Mouse (Mus musculus): ENCODE results near the gene Rhbdf2. TPM values are rescaled to one million over a fixed set of nuclear protein-coding genes. Genes with fewer than 3 reads are reported as not detected.

The Rhbdf2 gene
- polyA plus RNA-seq, 1 experiment: not detected

GRCm38 (mm10) chr11:116653234-116653633 lies 26.4 kb upstream of the Rhbdf2 start, which contains the start of gene Prcd:
Gene Prcd, plus strand, starts transcription at chr11:116653534.
- H3K4me3 ChIP-seq (ENCODE audit: insufficient read depth, low read depth, low read length): peak within 1 kb of the TSS; percentile 68
- H3K27ac ChIP-seq (ENCODE audit: insufficient read depth, low read depth, low read length): peak within 1 kb of the TSS; percentile 83
- peaks cover 73% of the 10 kb centered on the region for H3K4me1 ChIP-seq (ENCODE audit: control insufficient read depth, insufficient read depth, low read length)
- TF ChIP-seq CTCF (IDR thresholded peaks at IDR 0.05; ENCODE audit: insufficient read depth, low read depth, low read length) (no peak), POLR2A (IDR thresholded peaks at IDR 0.05; ENCODE audit: insufficient read depth, low read depth, low read length) (no peak)
- 12% methylated on average over 10 of the region's 10 CpGs for WGBS

DNA sequence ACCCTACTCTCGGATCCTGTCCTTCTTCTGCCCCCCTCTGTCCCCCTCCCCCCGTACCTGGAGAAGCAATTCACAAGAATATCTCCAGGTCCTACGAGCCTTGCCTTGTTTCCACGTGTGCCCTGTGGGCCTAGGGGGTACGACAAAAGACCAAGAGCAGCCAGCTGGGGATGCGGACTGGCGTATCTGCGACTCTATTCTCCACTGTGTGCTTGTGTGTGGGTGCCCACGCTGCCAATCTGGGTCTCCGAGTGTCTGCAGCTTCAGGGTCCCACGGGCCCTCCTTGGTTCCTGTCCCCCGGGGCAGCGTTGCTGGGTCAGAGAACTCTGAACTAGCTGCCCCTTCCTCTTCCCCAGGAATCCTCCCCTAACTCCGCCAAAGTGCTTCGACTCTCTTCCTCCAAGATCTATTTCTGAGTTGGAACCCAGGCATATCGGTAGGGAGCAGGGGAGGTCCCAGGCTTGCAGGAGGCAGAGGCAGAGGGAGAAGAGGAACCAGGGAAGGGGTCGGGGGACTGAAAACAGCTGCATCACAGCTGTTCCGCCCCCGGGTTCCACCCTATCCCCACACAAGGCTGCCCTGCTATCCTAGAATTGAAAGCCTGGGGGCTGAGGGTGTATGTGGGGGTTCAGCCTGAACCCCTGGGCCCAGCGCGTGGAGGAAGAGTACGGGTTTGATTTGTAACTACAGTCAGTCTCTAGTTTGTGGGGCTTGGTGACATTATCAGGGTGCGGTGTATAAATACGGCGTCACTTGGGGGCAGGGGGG lies 25.7 kb upstream of the Rhbdf2 start:
- Histone ChIP-seq H3K4me1 (ENCODE audit: control insufficient read depth, insufficient read depth, low read length) (peaks cover 71% of the 10 kb centered on the region), H3K27ac (ENCODE audit: insufficient read depth, low read depth, low read length) (peak overlapping the region; percentile 1), H3K4me3 (ENCODE audit: insufficient read depth, low read depth, low read length) (peak overlapping the region; percentile 68)
- TF ChIP-seq POLR2A (IDR thresholded peaks at IDR 0.05; ENCODE audit: insufficient read depth, low read depth, low read length) (no peak), CTCF (IDR thresholded peaks at IDR 0.05; ENCODE audit: insufficient read depth, low read depth, low read length) (no peak)
- 33% methylated on average over 25 of the region's 25 CpGs for WGBS

DNA sequence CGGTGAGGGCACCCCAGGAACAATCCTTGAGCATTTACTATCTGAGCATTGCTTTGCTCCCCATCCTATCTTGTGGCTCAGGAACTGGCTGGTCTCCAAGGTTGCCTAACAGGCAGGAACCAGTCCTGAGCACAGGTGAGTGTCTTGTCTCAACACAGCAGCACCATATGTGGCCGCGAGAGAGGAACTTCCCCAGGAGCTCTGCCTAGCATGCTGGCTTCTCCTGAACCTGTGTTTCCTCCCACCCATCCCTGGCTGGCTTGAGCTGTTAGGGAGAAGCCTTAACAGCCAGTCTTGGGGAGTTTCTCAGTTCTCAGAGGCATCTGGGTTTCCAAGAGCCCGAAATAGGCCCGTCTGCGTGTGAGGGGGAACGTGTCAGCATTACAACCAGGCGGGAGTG lies 24.5 kb upstream of the Rhbdf2 start:
- H3K4me3 ChIP-seq (ENCODE audit: insufficient read depth, low read depth, low read length): peak overlapping the region; percentile 68
- H3K4me1 ChIP-seq (ENCODE audit: control insufficient read depth, insufficient read depth, low read length): peaks cover 73% of the 10 kb centered on the region
- peak overlapping the region; percentile 31; the same call in 1 of the 2 replicates for H3K27ac ChIP-seq (ENCODE audit: insufficient read depth, low read depth, low read length)
- no peak for TF ChIP-seq POLR2A (IDR thresholded peaks at IDR 0.05; ENCODE audit: insufficient read depth, low read depth, low read length)
- no peak for TF ChIP-seq CTCF (IDR thresholded peaks at IDR 0.05; ENCODE audit: insufficient read depth, low read depth, low read length)
- WGBS: 44% methylated on average over 8 of the region's 8 CpGs

GRCm38 (mm10) chr11:116650811-116651210 lies 24.0 kb upstream of the Rhbdf2 start:
- Histone ChIP-seq H3K27ac (ENCODE audit: insufficient read depth, low read depth, low read length) (0 out of 2 replicates have a peak overlapping the region, but pooled peaks have one; percentile 25), H3K4me3 (ENCODE audit: insufficient read depth, low read depth, low read length) (peak overlapping the region; percentile 68; the same call in 1 of the 2 replicates), H3K4me1 (ENCODE audit: control insufficient read depth, insufficient read depth, low read length) (peaks cover 74% of the 10 kb centered on the region)
- WGBS: 71% methylated on average over 8 of the region's 8 CpGs
- TF ChIP-seq CTCF (IDR thresholded peaks at IDR 0.05; ENCODE audit: insufficient read depth, low read depth, low read length) (no peak), POLR2A (IDR thresholded peaks at IDR 0.05; ENCODE audit: insufficient read depth, low read depth, low read length) (no peak)

DNA sequence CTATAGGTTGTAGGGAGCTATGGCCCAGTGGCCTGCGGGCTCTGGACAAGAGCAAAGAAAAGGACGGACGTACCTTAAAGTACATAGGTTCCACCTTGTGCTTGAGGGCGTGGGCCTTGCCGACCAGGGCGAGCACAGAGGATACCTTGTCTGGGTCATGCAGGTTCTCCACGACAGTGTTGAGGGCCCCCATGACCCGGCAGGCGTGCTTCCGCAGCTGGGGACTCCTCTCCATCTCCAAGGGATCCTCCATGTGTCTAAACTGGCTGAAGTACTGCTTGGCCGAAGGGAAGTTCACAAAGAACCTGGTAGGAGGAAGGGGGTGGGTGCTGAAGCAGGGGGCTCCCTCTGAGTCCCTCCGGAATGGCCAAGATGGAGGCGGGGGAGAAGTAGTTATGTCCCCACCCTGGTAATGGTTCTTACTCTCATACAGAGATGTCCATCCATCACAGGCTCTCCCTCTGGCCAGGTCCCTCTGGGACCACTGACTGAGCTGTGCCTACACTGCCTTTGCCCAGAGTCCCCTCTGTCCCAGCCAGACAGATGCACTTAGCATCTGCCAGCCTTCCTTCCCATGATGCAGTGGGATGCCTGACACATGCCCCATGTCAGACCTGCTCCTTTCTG lies 23.0 kb upstream of the Rhbdf2 start:
- peaks cover 76% of the 10 kb centered on the region for H3K4me1 ChIP-seq (ENCODE audit: control insufficient read depth, insufficient read depth, low read length)
- no peak overlapping the region for H3K27ac ChIP-seq (ENCODE audit: insufficient read depth, low read depth, low read length)
- no peak for TF ChIP-seq CTCF (IDR thresholded peaks at IDR 0.05; ENCODE audit: insufficient read depth, low read depth, low read length)
- H3K4me3 ChIP-seq (ENCODE audit: insufficient read depth, low read depth, low read length): no peak overlapping the region
- 89% methylated on average over 13 of the region's 13 CpGs for WGBS

GRCm38 (mm10) chr11:116648976-116649375 lies 22.2 kb upstream of the Rhbdf2 start:
- Histone ChIP-seq H3K4me3 (ENCODE audit: insufficient read depth, low read depth, low read length) (no peak overlapping the region), H3K4me1 (ENCODE audit: control insufficient read depth, insufficient read depth, low read length) (peaks cover 76% of the 10 kb centered on the region), H3K27ac (ENCODE audit: insufficient read depth, low read depth, low read length) (no peak overlapping the region)
- TF ChIP-seq POLR2A (IDR thresholded peaks at IDR 0.05; ENCODE audit: insufficient read depth, low read depth, low read length): no peak
- no peak for TF ChIP-seq CTCF (IDR thresholded peaks at IDR 0.05; ENCODE audit: insufficient read depth, low read depth, low read length)
- 74% methylated on average over 10 of the region's 10 CpGs for WGBS

- Histone ChIP-seq H3K4me3 (ENCODE audit: insufficient read depth, low read depth, low read length) (no peak overlapping the region), H3K27ac (ENCODE audit: insufficient read depth, low read depth, low read length) (no peak overlapping the region), H3K4me1 (ENCODE audit: control insufficient read depth, insufficient read depth, low read length) (peaks cover 82% of the 10 kb centered on the region)
- WGBS: 68% methylated on average over 18 of the region's 18 CpGs
- TF ChIP-seq CTCF (IDR thresholded peaks at IDR 0.05; ENCODE audit: insufficient read depth, low read depth, low read length): no peak
- TF ChIP-seq POLR2A (IDR thresholded peaks at IDR 0.05; ENCODE audit: insufficient read depth, low read depth, low read length): no peak
Measured at GRCm38 (mm10) chr11:116648213-116648921, 21.5 kb upstream of the Rhbdf2 start.

- no peak overlapping the region for H3K4me3 ChIP-seq (ENCODE audit: insufficient read depth, low read depth, low read length)
- TF ChIP-seq POLR2A (IDR thresholded peaks at IDR 0.05; ENCODE audit: insufficient read depth, low read depth, low read length) (no peak), CTCF (IDR thresholded peaks at IDR 0.05; ENCODE audit: insufficient read depth, low read depth, low read length) (no peak)
- H3K27ac ChIP-seq (ENCODE audit: insufficient read depth, low read depth, low read length): no peak overlapping the region
- H3K4me1 ChIP-seq (ENCODE audit: control insufficient read depth, insufficient read depth, low read length): peaks cover 80% of the 10 kb centered on the region
- 67% methylated on average over 11 of the region's 11 CpGs for WGBS
Measured at GRCm38 (mm10) chr11:116647340-116647991, 20.6 kb upstream of the Rhbdf2 start.

Measured in olfactory bulb, adult 2 months (tissue).